Comparison of ENCODE assay signal across 18 mouse cellular contexts in the genomic region with DNA sequence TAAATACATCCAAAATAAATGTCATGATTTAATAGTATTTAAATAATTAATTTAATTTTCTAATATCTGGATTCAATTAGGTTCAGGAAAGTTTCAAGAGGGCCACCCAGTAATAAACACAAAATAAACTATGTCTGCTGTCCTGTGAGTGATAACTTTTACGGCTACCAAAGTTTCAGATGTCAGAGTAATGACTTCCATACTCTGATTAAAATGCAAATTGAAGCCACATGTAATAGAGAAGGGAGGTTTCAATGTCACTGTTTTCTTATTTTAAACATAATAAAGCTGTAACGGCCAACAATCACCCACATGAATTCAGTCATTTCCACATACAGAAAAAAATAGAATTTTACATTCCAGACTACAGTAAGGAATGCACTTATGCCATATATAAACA.
"Had no signal": no experiment of that assay in that cellular context is flagged by ENCODE, and none has a peak within 500 bp of the region (broad histone marks: within the 10 kb centered on the region; RNA-seq: fewer than 3 reads in every experiment).

No protein-coding gene starts in this region.

- H3K27me3 ChIP-seq: intestine, embryonic 15.5 days; limb, embryonic 12.5 days; liver, embryonic 13.5 days; midbrain, embryonic 12.5 days; midbrain, embryonic 15.5 days; neural tube, embryonic 13.5 days; stomach, embryonic 15.5 days had no signal

- H3K9ac ChIP-seq: intestine, embryonic 15.5 days; limb, embryonic 12.5 days; liver, embryonic 13.5 days; midbrain, embryonic 12.5 days; midbrain, embryonic 15.5 days; neural tube, embryonic 13.5 days; stomach, embryonic 15.5 days had no signal

- ATAC-seq: intestine, embryonic 15.5 days; midbrain, embryonic 15.5 days had no signal

- DNase-seq: kidney, adult 11 months; kidney, adult 9 months; kidney, postnatal 10 days; kidney, postnatal 36 days; liver, embryonic 13.5 days; lung, adult 2 months; lung, postnatal 14 days; lung, postnatal 4 days; retina, postnatal 1 day; right cerebral cortex, postnatal 25 days; spleen, adult 18-20 months; thymus, postnatal 25 days had no signal

- H3K36me3 ChIP-seq: intestine, embryonic 15.5 days; limb, embryonic 12.5 days; liver, embryonic 13.5 days; midbrain, embryonic 12.5 days; midbrain, embryonic 15.5 days; neural tube, embryonic 13.5 days; stomach, embryonic 15.5 days had no signal

- H3K4me1 ChIP-seq: intestine, embryonic 15.5 days; liver, embryonic 13.5 days; midbrain, embryonic 12.5 days; midbrain, embryonic 15.5 days; neural tube, embryonic 13.5 days; stomach, embryonic 15.5 days had no signal

- H3K4me2 ChIP-seq: intestine, embryonic 15.5 days; limb, embryonic 12.5 days; liver, embryonic 13.5 days; midbrain, embryonic 12.5 days; midbrain, embryonic 15.5 days; neural tube, embryonic 13.5 days; stomach, embryonic 15.5 days had no signal

- H3K27ac ChIP-seq: intestine, embryonic 15.5 days; limb, embryonic 12.5 days; liver, embryonic 13.5 days; midbrain, embryonic 12.5 days; midbrain, embryonic 15.5 days; neural tube, embryonic 13.5 days; stomach, embryonic 15.5 days had no signal

- H3K9me3 ChIP-seq: intestine, embryonic 15.5 days; limb, embryonic 12.5 days; liver, embryonic 13.5 days; midbrain, embryonic 12.5 days; midbrain, embryonic 15.5 days; neural tube, embryonic 13.5 days; stomach, embryonic 15.5 days had no signal

- H3K4me3 ChIP-seq: intestine, embryonic 15.5 days; limb, embryonic 12.5 days; liver, embryonic 13.5 days; midbrain, embryonic 12.5 days; midbrain, embryonic 15.5 days; neural tube, embryonic 13.5 days; stomach, embryonic 15.5 days had no signal
